Mouse (Mus musculus): ENCODE results near the gene Wasl.

DNA sequence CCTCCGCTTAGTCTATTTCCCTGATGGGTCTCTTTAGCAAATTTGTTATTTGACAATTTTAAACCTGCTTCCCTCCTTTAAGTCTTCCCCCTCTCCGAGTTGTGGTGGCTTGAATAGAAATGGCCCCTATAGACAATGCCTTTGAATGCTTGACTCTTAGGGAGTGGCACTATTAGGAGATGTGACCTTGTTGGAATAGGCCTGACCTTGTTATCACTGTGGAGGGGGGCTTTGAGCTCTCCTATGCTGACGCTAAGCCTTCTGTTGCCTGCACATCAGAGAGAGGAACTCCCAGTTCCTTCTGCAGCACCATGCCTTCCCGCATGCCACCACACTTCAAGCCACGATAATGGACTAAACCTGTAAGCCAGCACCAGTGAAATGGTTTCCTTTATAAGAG lies 32.4 kb upstream of the Wasl start:
- TF ChIP-seq POLR2A (IDR thresholded peaks at IDR 0.05; ENCODE audit: borderline replicate concordance, insufficient read depth, low read length), result no peak
- TF ChIP-seq CTCF (IDR thresholded peaks at IDR 0.05; ENCODE audit: borderline replicate concordance, insufficient read depth, low read depth, low read length), result no peak

Data from cerebellum, adult 2 months (tissue).